Mouse (Mus musculus) heart, embryonic 16.5 days (tissue): ENCODE data around the gene 4930415O20Rik. TPM values are rescaled to one million over a fixed set of nuclear protein-coding genes. Genes with fewer than 3 reads are reported as not detected.

Source experiments
- ATAC-seq: fragments of 200-750 bp; cut with Nextera tagmentation; replicated peaks from 2 replicates; pipeline ENCODE4 v1.8.0; 2017; ENCODE audit warnings: moderate number of reproducible peaks; ENCODE audit not compliant: insufficient read depth, low FRiP score; ENCODE audit errors: extremely low read depth
- H3K27ac ChIP-seq: fragments of 300-500 bp; sonication (generic); 2 replicates; pipeline ENCODE4 v1.5.1; 2014; ENCODE audit warnings: mild to moderate bottlenecking, low read length, control low read depth, moderate library complexity
- H3K27me3 ChIP-seq: fragments of 300-500 bp; sonication (generic); 2 replicates; pipeline ENCODE4 v1.6.1; 2014; ENCODE audit warnings: low read length, mixed read lengths; ENCODE audit not compliant: control insufficient read depth, insufficient read depth
- H3K36me3 ChIP-seq: fragments of 300-500 bp; sonication (generic); 2 replicates; pipeline ENCODE4 v1.6.1; 2014; ENCODE audit not compliant: control insufficient read depth, insufficient read depth
- H3K4me1 ChIP-seq: fragments of 300-500 bp; sonication (generic); 2 replicates; pipeline ENCODE4 v1.6.1; 2014; ENCODE audit warnings: low read length, mixed read lengths; ENCODE audit not compliant: control insufficient read depth, insufficient read depth
- H3K4me2 ChIP-seq: fragments of 300-500 bp; sonication (generic); 2 replicates; pipeline ENCODE4 v1.6.1; 2014; ENCODE audit warnings: low read depth, mild to moderate bottlenecking, control low read depth, low read length
- H3K4me3 ChIP-seq: fragments of 300-500 bp; sonication (generic); 2 replicates; pipeline ENCODE4 v1.5.1; 2014; ENCODE audit warnings: mild to moderate bottlenecking, control low read depth, low read length
- H3K9ac ChIP-seq: fragments of 300-500 bp; sonication (generic); 2 replicates; pipeline ENCODE4 v1.6.1; 2014; ENCODE audit warnings: low read length, control low read depth
- H3K9me3 ChIP-seq: fragments of 300-500 bp; sonication (generic); replicated peaks from 2 replicates; pipeline ENCODE4 v1.6.1; 2016; ENCODE audit warnings: low read length; ENCODE audit not compliant: control insufficient read depth
- WGBS: fragments of 180-500 bp; shearing (Covaris S2); extraction: QIAGEN DNeasy Blood & Tissue Kit; methylation state at CpG from one replicate; pipeline ENCODE4 v1.1.7; 2014; 5-methylcytosine and 5-hydroxymethylcytosine counted together
- polyA plus RNA-seq: library from polyadenylated mRNA; unstranded; fragments of >200 nt; fragmentation: Nextera tagmentation; extraction: Ambion mirVana; gene quantifications from 2 replicates; pipeline ENCODE4 v1.2.1, GENCODE M21; 2015

4930415O20Rik gene
- polyA plus RNA-seq, 1 experiment from 2014 or later, result 0.64 TPM

- Histone ChIP-seq H3K4me2 (peak overlapping the region; percentile 88), H3K4me1 (peaks cover 45% of the 10 kb centered on the region), H3K36me3 (peaks cover 13% of the 10 kb centered on the region), H3K9ac (peak overlapping the region; percentile 98), H3K9me3 (no peaks in the 10 kb centered on the region), H3K27ac (peak overlapping the region; percentile 99), H3K4me3 (peak overlapping the region; percentile 94), H3K27me3 (no peaks in the 10 kb centered on the region)
- WGBS, result 4% methylated on average over 4 of the region's 4 CpGs
- ATAC-seq, result peak; percentile 78
Measured at GRCm38 (mm10) chr15:98607557-98607956, 36.8 kb downstream of the 4930415O20Rik start.

DNA sequence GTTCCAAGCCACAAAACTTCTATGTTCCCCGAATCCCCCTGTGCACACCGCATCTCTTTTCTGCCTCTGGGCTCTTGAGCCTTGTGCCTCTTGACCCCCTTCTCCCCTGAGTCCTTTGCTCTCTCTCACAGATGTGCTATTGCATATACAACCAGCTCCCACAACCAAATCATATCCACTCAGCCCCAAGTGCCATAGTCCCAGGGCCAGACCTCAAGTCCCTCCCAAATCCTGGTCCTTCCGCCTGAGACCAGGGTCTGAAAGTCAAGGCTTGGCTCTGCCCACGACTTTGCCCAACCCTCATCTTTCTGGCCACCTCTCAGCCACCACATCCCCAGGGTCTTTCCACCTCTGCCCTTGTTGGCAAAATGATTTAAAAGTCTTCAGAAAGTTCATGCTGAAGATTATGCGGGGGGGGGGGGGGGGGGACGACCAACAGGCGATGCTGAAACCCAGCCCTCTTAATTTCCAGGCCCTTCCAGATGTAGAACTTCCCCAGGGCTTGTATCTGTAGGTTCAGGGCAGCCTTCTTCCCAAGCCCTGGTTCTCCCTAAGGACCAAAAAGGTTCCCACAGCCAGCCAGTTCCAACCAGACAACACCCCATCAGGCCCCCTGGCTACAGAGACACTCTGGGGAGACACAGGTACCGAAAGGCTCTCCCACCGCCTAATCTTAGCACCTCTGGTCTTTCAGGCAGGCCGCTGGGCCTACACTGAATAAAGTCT lies 37.4 kb downstream of the 4930415O20Rik start:
- Histone ChIP-seq H3K4me1 (peaks cover 40% of the 10 kb centered on the region), H3K9ac (peak overlapping the region; percentile 98), H3K4me2 (peak overlapping the region; percentile 88), H3K4me3 (peak overlapping the region; percentile 94), H3K27me3 (no peaks in the 10 kb centered on the region), H3K9me3 (no peaks in the 10 kb centered on the region), H3K27ac (peak overlapping the region; percentile 99), H3K36me3 (peaks cover 13% of the 10 kb centered on the region)
- WGBS, result 7% methylated on average over 10 of the region's 10 CpGs
- ATAC-seq, result peak; percentile 6; the same call in 1 of the 2 replicates

DNA sequence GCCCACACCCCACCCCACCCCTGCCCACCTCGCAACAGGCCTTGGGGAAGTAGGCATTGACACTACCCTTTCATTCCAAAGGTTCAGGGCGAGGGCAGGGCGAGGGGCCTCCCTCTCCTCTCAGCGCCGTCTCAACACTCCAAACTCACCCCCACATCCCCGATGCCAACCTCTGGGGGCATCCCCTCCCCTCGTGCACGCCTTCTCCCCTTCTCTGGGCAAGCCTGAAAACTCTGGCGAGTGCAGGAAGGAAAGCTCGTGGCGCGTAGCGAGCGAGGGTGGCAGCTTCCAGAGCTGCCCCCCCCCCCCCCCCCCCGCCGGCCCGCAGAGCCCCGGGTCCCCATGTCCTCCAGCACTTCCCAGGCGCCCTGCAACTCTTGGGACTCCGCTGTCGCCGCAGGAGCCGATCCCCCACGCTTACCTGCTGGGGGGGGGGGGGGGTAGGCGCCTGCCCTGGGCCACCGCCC lies 38.0 kb downstream of the 4930415O20Rik start:
- WGBS, result 0% methylated on average over 9 of the region's 26 CpGs
- Histone ChIP-seq H3K9ac (peak overlapping the region; percentile 98), H3K4me3 (peak overlapping the region; percentile 94), H3K27ac (peak overlapping the region; percentile 99), H3K36me3 (peaks cover 7% of the 10 kb centered on the region), H3K27me3 (no peaks in the 10 kb centered on the region), H3K4me2 (peak overlapping the region; percentile 88), H3K9me3 (no peaks in the 10 kb centered on the region), H3K4me1 (peaks cover 34% of the 10 kb centered on the region)
- no peak for ATAC-seq

GRCm38 (mm10) chr15:98609331-98610130 lies 38.7 kb downstream of the 4930415O20Rik start, which contains the start of gene Adcy6:
TSS of gene Adcy6 (minus strand) at chr15:98610076.
- Histone ChIP-seq H3K4me3 (peak within 1 kb of the TSS; percentile 94), H3K4me1 (peaks cover 31% of the 10 kb centered on the region), H3K9ac (peak within 1 kb of the TSS; percentile 98), H3K36me3 (no peaks in the 10 kb centered on the region), H3K27ac (peak within 1 kb of the TSS; percentile 99), H3K27me3 (no peaks in the 10 kb centered on the region), H3K4me2 (peak within 1 kb of the TSS; percentile 88), H3K9me3 (no peaks in the 10 kb centered on the region)
- ATAC-seq, result peak; percentile 54
- under 1% methylated on average over 65 of the region's 75 CpGs for WGBS

DNA sequence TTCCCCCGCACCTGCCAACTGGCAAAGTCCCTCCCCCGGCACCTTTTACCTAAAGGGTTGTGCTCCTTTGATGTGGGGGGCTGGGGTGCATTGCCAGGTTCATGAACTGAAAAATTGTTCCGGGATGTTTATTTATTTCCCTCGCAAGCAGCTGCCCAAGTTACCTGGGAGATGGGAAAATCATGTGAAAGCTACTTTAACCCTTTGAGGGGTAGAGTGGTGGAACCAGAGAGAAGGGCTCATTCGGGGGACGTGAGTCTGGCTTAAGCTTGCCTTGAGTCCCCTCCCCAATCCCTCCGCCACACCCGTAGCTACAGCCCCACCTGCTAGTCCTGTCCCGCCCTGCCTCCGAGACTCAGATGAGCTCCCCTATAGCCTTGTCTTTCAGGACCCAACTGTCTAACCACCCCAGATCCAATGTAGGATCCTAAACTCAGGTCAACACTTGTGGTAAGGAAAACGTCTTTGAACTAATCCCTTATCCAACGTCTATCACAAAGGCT lies 39.4 kb downstream of the 4930415O20Rik start:
- Histone ChIP-seq H3K9ac (peak overlapping the region; percentile 98), H3K4me1 (peaks cover 30% of the 10 kb centered on the region), H3K4me3 (peak overlapping the region; percentile 94), H3K4me2 (peak overlapping the region; percentile 88), H3K27ac (peak overlapping the region; percentile 99), H3K27me3 (no peaks in the 10 kb centered on the region), H3K9me3 (no peaks in the 10 kb centered on the region), H3K36me3 (no peaks in the 10 kb centered on the region)
- WGBS, result 10% methylated on average over 12 of the region's 12 CpGs
- no peak for ATAC-seq

DNA sequence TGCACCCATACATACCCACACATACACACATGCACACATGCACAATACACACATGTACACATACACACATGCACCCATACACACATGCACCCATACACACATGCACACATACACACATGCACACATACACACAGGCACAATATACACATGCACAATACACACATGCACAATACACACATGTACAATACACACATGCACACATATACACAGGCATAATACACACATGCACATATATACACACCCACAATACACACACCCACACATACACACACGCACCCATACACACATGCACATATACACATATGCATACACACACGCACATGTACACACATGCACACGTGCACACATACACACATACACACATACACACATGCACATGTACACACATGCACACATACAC lies 41.4 kb downstream of the 4930415O20Rik start:
- ATAC-seq, result no peak
- no peaks in the 10 kb centered on the region for H3K36me3 ChIP-seq
- H3K9ac ChIP-seq, result no peak overlapping the region
- H3K4me1 ChIP-seq, result peaks cover 31% of the 10 kb centered on the region
- no peak overlapping the region for H3K4me2 ChIP-seq
- H3K27ac ChIP-seq, result no peak overlapping the region
- no peaks in the 10 kb centered on the region for H3K9me3 ChIP-seq
- WGBS, result 97% methylated on average over 3 of the region's 3 CpGs
- no peaks in the 10 kb centered on the region for H3K27me3 ChIP-seq
- H3K4me3 ChIP-seq, result no peak overlapping the region

- no peaks in the 10 kb centered on the region for H3K27me3 ChIP-seq
- H3K4me2 ChIP-seq, result no peak overlapping the region
- peak overlapping the region; percentile 35 for H3K9ac ChIP-seq
- peak overlapping the region; percentile 57 for H3K27ac ChIP-seq
- H3K36me3 ChIP-seq, result no peaks in the 10 kb centered on the region
- 37% methylated on average over 9 of the region's 9 CpGs for WGBS
- no peak for ATAC-seq
- H3K9me3 ChIP-seq, result no peaks in the 10 kb centered on the region
- H3K4me3 ChIP-seq, result no peak overlapping the region
- peaks cover 31% of the 10 kb centered on the region for H3K4me1 ChIP-seq
Measured at GRCm38 (mm10) chr15:98614551-98614950, 43.7 kb downstream of the 4930415O20Rik start.

- 56% methylated on average over 6 of the region's 6 CpGs for WGBS
- Histone ChIP-seq H3K9me3 (no peaks in the 10 kb centered on the region), H3K9ac (no peak overlapping the region), H3K4me2 (no peak overlapping the region), H3K27ac (peak overlapping the region; percentile 57), H3K4me1 (peaks cover 31% of the 10 kb centered on the region), H3K36me3 (no peaks in the 10 kb centered on the region), H3K4me3 (no peak overlapping the region), H3K27me3 (no peaks in the 10 kb centered on the region)
- ATAC-seq, result no peak
Measured at GRCm38 (mm10) chr15:98614971-98615370, 44.2 kb downstream of the 4930415O20Rik start.
